8 mouse cellular contexts compared by ENCODE assay signal in genomic region chr12:8298361-8299142, GRCm38 (mm10). TPM values are rescaled to one million over a fixed set of nuclear protein-coding genes. Genes with fewer than 3 reads are reported as not detected.
DNase-seq lines count a peak whose midpoint lies in the region; ATAC-seq and TF ChIP-seq lines count a peak whose summit lies in the region.

No protein-coding gene starts in this region.

- H3K36me3 ChIP-seq in embryonic facial prominence, embryonic 15.5 days = no peaks in the 10 kb centered on the region
- H3K36me3 ChIP-seq in limb, embryonic 11.5 days (ENCODE audit: control insufficient read depth, insufficient read depth, low read length) = no peaks in the 10 kb centered on the region

- TF ChIP-seq CTCF in olfactory bulb, adult 2 months (IDR thresholded peaks at IDR 0.05; ENCODE audit: insufficient read depth, low read depth, low read length) = no peak

- peaks cover 50% of the 10 kb centered on the region for H3K4me1 ChIP-seq in embryonic facial prominence, embryonic 15.5 days
- peaks cover 13% of the 10 kb centered on the region for H3K4me1 ChIP-seq in limb, embryonic 11.5 days (ENCODE audit: control insufficient read depth, insufficient read depth, low read length)
- H3K4me1 ChIP-seq in olfactory bulb, adult 2 months (ENCODE audit: control insufficient read depth, insufficient read depth, low read length) = peaks cover 21% of the 10 kb centered on the region

- no peak for TF ChIP-seq POLR2A in olfactory bulb, adult 2 months (IDR thresholded peaks at IDR 0.05; ENCODE audit: insufficient read depth, low read depth, low read length)

- 2% methylated on average over 81 of the region's 85 CpGs for WGBS in embryonic facial prominence, embryonic 15.5 days
- 2% methylated on average over 74 of the region's 85 CpGs for WGBS in limb, embryonic 11.5 days
- whole genome bisulfite sequencing in olfactory bulb, adult 2 months = 4% methylated on average over 85 of the region's 85 CpGs

- peak overlapping the region; percentile 42 for H3K4me3 ChIP-seq in embryonic facial prominence, embryonic 15.5 days (replicated peaks)
- H3K4me3 ChIP-seq in limb, embryonic 11.5 days (ENCODE audit: low read depth, low read length) = peak overlapping the region; percentile 35
- peak overlapping the region; percentile 35 for H3K4me3 ChIP-seq in olfactory bulb, adult 2 months (ENCODE audit: insufficient read depth, low read depth, low read length)

- peaks cover 94% of the 10 kb centered on the region for H3K27me3 ChIP-seq in embryonic facial prominence, embryonic 15.5 days
- H3K27me3 ChIP-seq in limb, embryonic 11.5 days (ENCODE audit: control insufficient read depth, insufficient read depth, low read length) = peaks cover 67% of the 10 kb centered on the region

- no peak for ATAC-seq in embryonic facial prominence, embryonic 15.5 days (ENCODE audit: insufficient number of reproducible peaks, low FRiP score, low TSS enrichment, low read depth)
- ATAC-seq in limb, embryonic 11.5 days (ENCODE audit: insufficient number of reproducible peaks, low FRiP score, low TSS enrichment, low read depth) = no peak

- H3K27ac ChIP-seq in embryonic facial prominence, embryonic 15.5 days (replicated peaks) = no peak overlapping the region
- H3K27ac ChIP-seq in limb, embryonic 11.5 days (replicated peaks; ENCODE audit: low read depth, low read length) = no peak overlapping the region
- H3K27ac ChIP-seq in olfactory bulb, adult 2 months (ENCODE audit: insufficient read depth, low read depth, low read length) = no peak overlapping the region

- no peaks in the 10 kb centered on the region for H3K9me3 ChIP-seq in embryonic facial prominence, embryonic 15.5 days (replicated peaks)
- no peaks in the 10 kb centered on the region for H3K9me3 ChIP-seq in limb, embryonic 11.5 days (ENCODE audit: control insufficient read depth, low read length)

- H3K4me2 ChIP-seq in embryonic facial prominence, embryonic 15.5 days (replicated peaks) = peak overlapping the region; percentile 65
- peak overlapping the region; percentile 58 for H3K4me2 ChIP-seq in limb, embryonic 11.5 days (ENCODE audit: low read depth, severe bottlenecking)

- DNase-seq in kidney, postnatal 4 days = peak; percentile 45 to 56
- no peak for DNase-seq in kidney, postnatal 25 days
- peak; percentile 67 for DNase-seq in limb, embryonic 11.5 days (ENCODE audit: low spot score)
- no peak for DNase-seq in frontal cortex, postnatal 14 days (ENCODE audit: low spot score in 2 of 2)
- no peak for DNase-seq in cerebellum, adult 11 months
- DNase-seq in frontal cortex, postnatal 25 days (ENCODE audit: low spot score in 2 of 2) = no peak

- H3K9ac ChIP-seq in embryonic facial prominence, embryonic 15.5 days = no peak overlapping the region
- H3K9ac ChIP-seq in limb, embryonic 11.5 days (ENCODE audit: low read length) = peak overlapping the region; percentile 27; the same call in 1 of the 2 replicates

RNA-seq across cellular contexts. Expression of gene Gdf7, which starts 3.2 kb away (rescaled TPM):
- 0.54 and 0.85 TPM in 2 replicates for polyA plus RNA-seq in embryonic facial prominence, embryonic 15.5 days (2015; fragmentation: Nextera tagmentation; extraction: Ambion mirVana)
- polyA plus RNA-seq in limb, embryonic 11.5 days (2014; fragmentation: Nextera tagmentation; extraction: Ambion mirVana) = 0.13 and 0.23 TPM in 2 replicates
- not detected in 2 replicates for polyA plus RNA-seq in olfactory bulb, adult 2 months (2012; ENCODE audit: insufficient read depth, insufficient read length, low replicate concordance, missing spikeins)

RNA-seq across cellular contexts. Expression of gene Hs1bp3, which starts 14.7 kb away (rescaled TPM):
- polyA plus RNA-seq in embryonic facial prominence, embryonic 15.5 days (2015; fragmentation: Nextera tagmentation; extraction: Ambion mirVana) = 16.5 and 18.9 TPM in 2 replicates
- polyA plus RNA-seq in limb, embryonic 11.5 days (2014; fragmentation: Nextera tagmentation; extraction: Ambion mirVana) = 11.8 and 13.0 TPM in 2 replicates
- polyA plus RNA-seq in olfactory bulb, adult 2 months (2012; ENCODE audit: insufficient read depth, insufficient read length, low replicate concordance, missing spikeins) = not detected in 2 replicates

Comparison
In these comparisons a context has a peak if more than half of its experiments do, and no peak if none do; other contexts are left out.
1. DNase-seq: peak in kidney, postnatal 4 days (2 of 2) and limb, embryonic 11.5 days (single experiment); none in kidney, postnatal 25 days (0 of 2), frontal cortex, postnatal 14 days (0 of 2), cerebellum, adult 11 months (single experiment) and frontal cortex, postnatal 25 days (0 of 2).
2. RNA of gene Hs1bp3, which starts 14.7 kb away (polyA plus RNA-seq): 16.5 to 18.9 TPM in embryonic facial prominence, embryonic 15.5 days and 11.8 to 13.0 TPM in limb, embryonic 11.5 days; not detected in olfactory bulb, adult 2 months; every median in the first group is over 10 times any median in the second.
3. Peak in every context shown above with its lines, with median percentiles within 50 percentile points of each other: H3K4me3 ChIP-seq.